Mouse (Mus musculus) stomach, postnatal 0 days (tissue): ENCODE measurements at regions not wholly inside any gene's neighbourhood (a gene's known extent, or its start where the extent isn't known, plus 50 kb on each side); places are given as distances from the start of the nearest gene placed in this dataset.

Experiments
- CTCF ChIP-seq: IDR thresholded peaks from 2 replicates; pipeline ENCODE4 v1.5.1; 2016; ENCODE audit warnings: antibody characterized with exemption, low read depth, mild to moderate bottlenecking, moderate library complexity
- EP300 ChIP-seq: optimal IDR thresholded peaks from 2 replicates; pipeline ENCODE3; 2016; ENCODE audit warnings: antibody characterized with exemption

- TF ChIP-seq CTCF (no peak), EP300 (no peak)
Measured at GRCm38 (mm10) chr1:105184470-105184869, 172.0 kb downstream of the Rnf152 start.
